In genomic region chr14:78583168-78583567, GRCm38 (mm10) we compare ENCODE assay signal across 1 mouse cellular context.
TF ChIP-seq lines count a peak whose summit lies in the region.

No protein-coding gene starts in this region.

TF ChIP-seq in CH12.LX, 34 proteins besides CTCF, POLR2A, EP300 and RAD21 (continued from another document):
- peak; percentile 95 for TF ChIP-seq MYC (IDR thresholded peaks at IDR 0.05; ENCODE audit: low read depth, low read length)
